Mouse (Mus musculus) liver, embryonic 11.5 days (tissue): ENCODE measurements around the gene Angel1. TPM values are rescaled to one million over a fixed set of nuclear protein-coding genes. Genes with fewer than 3 reads are reported as not detected.

Experiments
- ATAC-seq: fragments of 200-750 bp; cut with Nextera tagmentation; replicated peaks from 2 replicates; pipeline ENCODE4 v1.8.0; 2017; ENCODE audit warnings: moderate number of reproducible peaks, mild to moderate bottlenecking, moderate TSS enrichment, moderate library complexity; ENCODE audit not compliant: low FRiP score
- DNase-seq: peaks from one replicate; pipeline ENCODE4 v3.0.0-alpha.2; 2017; ENCODE audit warnings: low spot score
- H3K27ac ChIP-seq: fragments of 300-500 bp; sonication (generic); 2 replicates; pipeline ENCODE4 v1.5.1; 2014; ENCODE audit warnings: mild to moderate bottlenecking, low read depth, low read length, control low read depth
- H3K27me3 ChIP-seq: fragments of 300-500 bp; sonication (generic); replicated peaks from 2 replicates; pipeline ENCODE4 v1.6.1; 2014; ENCODE audit warnings: low read length, mixed read lengths; ENCODE audit not compliant: control insufficient read depth, insufficient read depth
- H3K36me3 ChIP-seq: fragments of 300-500 bp; sonication (generic); 2 replicates; pipeline ENCODE4 v1.6.1; 2014; ENCODE audit warnings: mild to moderate bottlenecking, low read length, moderate library complexity, mixed read lengths; ENCODE audit not compliant: control insufficient read depth, insufficient read depth
- H3K4me1 ChIP-seq: fragments of 300-500 bp; sonication (generic); replicated peaks from 2 replicates; pipeline ENCODE4 v1.6.1; 2014; ENCODE audit warnings: low read length, mixed read lengths; ENCODE audit not compliant: control insufficient read depth, insufficient read depth
- H3K4me2 ChIP-seq: fragments of 300-500 bp; sonication (generic); 2 replicates; pipeline ENCODE4 v1.6.1; 2014; ENCODE audit warnings: mild to moderate bottlenecking, control low read depth, moderate library complexity
- H3K4me3 ChIP-seq: fragments of 300-500 bp; sonication (generic); 2 replicates; pipeline ENCODE4 v1.5.1; 2014; ENCODE audit warnings: low read depth, low read length, control low read depth
- H3K9ac ChIP-seq: fragments of 300-500 bp; sonication (generic); 2 replicates; pipeline ENCODE4 v1.6.1; 2014; ENCODE audit warnings: low read depth, low read length, control low read depth
- H3K9me3 ChIP-seq: fragments of 300-500 bp; sonication (generic); 2 replicates; pipeline ENCODE4 v1.6.1; 2016; ENCODE audit warnings: low read length, inconsistent platforms, mixed read lengths; ENCODE audit not compliant: control insufficient read depth
- WGBS: fragments of 180-500 bp; shearing (Covaris S2); extraction: QIAGEN DNeasy Blood & Tissue Kit; methylation state at CpG from one replicate; pipeline ENCODE4 v1.1.7; 2014; 5-methylcytosine and 5-hydroxymethylcytosine counted together
- polyA plus RNA-seq: library from polyadenylated mRNA; unstranded; fragments of >200 nt; fragmentation: Nextera tagmentation; extraction: Ambion mirVana; gene quantifications from 2 replicates; pipeline ENCODE4 v1.2.1, GENCODE M21; 2014

The Angel1 gene
- polyA plus RNA-seq, 1 experiment from 2014 or later = 4.0 TPM

DNA sequence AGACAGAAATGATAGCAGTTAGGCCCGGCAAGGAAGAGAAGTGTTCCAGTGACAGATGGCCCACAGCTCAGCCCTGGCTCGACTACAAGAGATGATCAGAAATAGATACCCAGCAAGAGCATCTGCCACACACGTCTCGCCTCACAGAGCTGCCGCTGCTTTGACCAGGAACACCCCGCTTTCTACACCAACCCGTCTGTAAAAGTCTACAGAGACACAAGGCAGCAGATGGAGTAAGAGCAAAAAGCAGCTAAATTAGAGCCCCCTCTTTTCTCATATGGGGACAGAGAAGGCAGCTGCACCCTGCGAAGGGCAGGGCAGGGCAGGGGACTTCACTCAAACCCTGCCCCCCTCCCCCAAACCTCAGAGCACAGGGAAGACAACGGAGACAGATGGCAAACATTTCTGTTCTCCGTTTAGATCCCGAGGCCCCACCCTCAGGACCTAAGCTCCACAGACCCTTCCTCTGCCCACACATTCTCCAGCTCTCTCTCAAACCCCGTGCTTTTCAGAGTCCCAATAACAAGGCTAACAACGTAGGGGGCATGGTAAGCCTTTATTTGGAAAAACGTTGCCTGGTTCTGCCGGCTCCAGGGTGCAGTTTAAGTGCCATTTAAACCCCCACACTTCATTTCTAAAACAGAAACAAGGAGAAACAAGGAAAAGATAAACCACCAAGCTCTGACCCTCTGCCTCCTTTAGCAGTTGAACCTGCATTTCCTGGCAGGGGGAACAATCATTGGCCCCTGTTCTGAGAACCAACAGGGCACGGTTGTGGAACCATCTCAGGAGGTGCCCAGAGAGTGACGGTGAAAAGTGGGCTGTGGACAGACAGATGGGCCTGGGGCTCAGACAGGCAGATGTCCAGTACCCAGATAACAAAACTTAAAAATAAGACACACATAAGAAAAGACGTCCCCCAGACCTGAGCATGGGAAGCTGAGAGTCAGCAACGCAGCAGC, 26.0 kb downstream of the Angel1 start:
- Histone ChIP-seq H3K36me3 (0 out of 2 replicates have a peak, but pooled peaks cover 3% of the 10 kb centered on the region), H3K4me2 (no peak overlapping the region), H3K9ac (no peak overlapping the region), H3K4me3 (no peak overlapping the region), H3K4me1 (no peaks in the 10 kb centered on the region), H3K27ac (no peak overlapping the region), H3K27me3 (no peaks in the 10 kb centered on the region), H3K9me3 (no peaks in the 10 kb centered on the region)
- ATAC-seq (no peak), DNase-seq (no peak)
- WGBS = 43% methylated on average over 19 of the region's 19 CpGs

GRCm38 (mm10) chr12:86698537-86698936, 27.7 kb downstream of the Angel1 start:
- Histone ChIP-seq H3K9me3 (no peaks in the 10 kb centered on the region), H3K4me1 (no peaks in the 10 kb centered on the region), H3K4me2 (no peak overlapping the region), H3K9ac (no peak overlapping the region), H3K36me3 (0 out of 2 replicates have a peak, but pooled peaks cover 3% of the 10 kb centered on the region), H3K27me3 (no peaks in the 10 kb centered on the region), H3K4me3 (no peak overlapping the region), H3K27ac (no peak overlapping the region)
- ATAC-seq = no peak
- DNase-seq = no peak

DNA sequence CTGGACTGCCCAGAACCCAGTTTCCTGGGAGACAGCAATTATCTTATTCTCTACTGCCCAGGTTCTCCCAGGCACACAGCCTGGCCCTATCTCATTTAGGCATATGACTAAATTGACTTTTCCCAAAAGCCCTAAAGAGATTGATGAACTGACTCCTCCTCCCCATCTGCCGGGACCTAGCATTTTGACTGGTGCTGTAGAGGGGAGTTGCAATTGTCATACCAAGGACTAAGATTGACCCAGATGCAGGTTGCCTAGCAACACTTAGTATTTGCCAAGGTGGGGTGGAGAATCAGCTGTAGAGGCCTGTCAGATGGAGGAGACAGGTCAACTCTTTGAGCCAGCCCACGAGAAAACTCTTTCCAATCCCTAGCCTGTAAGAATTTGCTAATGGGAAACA, 28.3 kb downstream of the Angel1 start:
- WGBS = 82% methylated on average over 2 of the region's 2 CpGs

GRCm38 (mm10) chr12:86694441-86694840, 31.8 kb downstream of the Angel1 start:
- 79% methylated on average over 1 of the region's 1 CpGs for WGBS
- Histone ChIP-seq H3K9ac (no peak overlapping the region), H3K36me3 (0 out of 2 replicates have a peak, but pooled peaks cover 3% of the 10 kb centered on the region), H3K9me3 (no peaks in the 10 kb centered on the region), H3K4me1 (peaks cover 8% of the 10 kb centered on the region), H3K27me3 (no peaks in the 10 kb centered on the region), H3K4me2 (no peak overlapping the region), H3K27ac (no peak overlapping the region), H3K4me3 (no peak overlapping the region)
- DNase-seq (no peak), ATAC-seq (no peak)

More for the DNA sequence above, 28.3 kb downstream of the Angel1 start:
- Histone ChIP-seq H3K36me3 (0 out of 2 replicates have a peak, but pooled peaks cover 3% of the 10 kb centered on the region), H3K4me2 (no peak overlapping the region), H3K4me1 (no peaks in the 10 kb centered on the region), H3K9me3 (no peaks in the 10 kb centered on the region), H3K4me3 (no peak overlapping the region), H3K27me3 (no peaks in the 10 kb centered on the region), H3K9ac (no peak overlapping the region), H3K27ac (no peak overlapping the region)
- ATAC-seq (no peak), DNase-seq (no peak)

DNA sequence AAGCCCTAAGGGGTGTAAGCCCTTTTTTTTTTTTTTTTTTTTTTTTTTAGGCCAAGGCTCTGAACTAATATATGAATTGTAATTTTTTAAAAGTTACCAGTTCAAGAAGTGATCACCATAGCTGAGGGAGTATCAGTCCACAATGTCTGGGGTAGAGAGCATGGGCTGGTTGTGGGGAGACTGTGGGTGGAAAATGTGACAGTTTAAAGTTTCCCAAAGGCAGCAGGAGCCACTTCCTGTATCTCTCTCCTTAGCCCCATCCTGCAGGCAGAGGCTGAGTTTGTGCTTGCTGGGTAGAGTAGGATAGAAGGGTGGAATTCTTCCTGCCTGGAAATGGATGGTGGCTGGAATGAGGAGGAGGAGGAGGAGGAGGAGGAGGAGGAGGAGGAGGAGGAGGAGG, 32.9 kb downstream of the Angel1 start:
- H3K27me3 ChIP-seq = no peaks in the 10 kb centered on the region
- no peak overlapping the region for H3K4me3 ChIP-seq
- H3K9me3 ChIP-seq = no peaks in the 10 kb centered on the region
- ATAC-seq (no peak), DNase-seq (no peak)
- no peak overlapping the region for H3K27ac ChIP-seq
- no peak overlapping the region for H3K4me2 ChIP-seq
- H3K9ac ChIP-seq = no peak overlapping the region
- peaks cover 3% of the 10 kb centered on the region; the same call in 1 of the 2 replicates for H3K36me3 ChIP-seq
- peaks cover 8% of the 10 kb centered on the region for H3K4me1 ChIP-seq

GRCm38 (mm10) chr12:86692471-86693356, 33.5 kb downstream of the Angel1 start:
- DNase-seq = no peak
- Histone ChIP-seq H3K4me2 (no peak overlapping the region), H3K27me3 (no peaks in the 10 kb centered on the region), H3K9ac (no peak overlapping the region), H3K36me3 (peaks cover 3% of the 10 kb centered on the region; the same call in 1 of the 2 replicates), H3K9me3 (no peaks in the 10 kb centered on the region), H3K4me1 (peaks cover 8% of the 10 kb centered on the region), H3K4me3 (no peak overlapping the region), H3K27ac (no peak overlapping the region)
- 67% methylated on average over 5 of the region's 5 CpGs for WGBS
- ATAC-seq = no peak

DNA sequence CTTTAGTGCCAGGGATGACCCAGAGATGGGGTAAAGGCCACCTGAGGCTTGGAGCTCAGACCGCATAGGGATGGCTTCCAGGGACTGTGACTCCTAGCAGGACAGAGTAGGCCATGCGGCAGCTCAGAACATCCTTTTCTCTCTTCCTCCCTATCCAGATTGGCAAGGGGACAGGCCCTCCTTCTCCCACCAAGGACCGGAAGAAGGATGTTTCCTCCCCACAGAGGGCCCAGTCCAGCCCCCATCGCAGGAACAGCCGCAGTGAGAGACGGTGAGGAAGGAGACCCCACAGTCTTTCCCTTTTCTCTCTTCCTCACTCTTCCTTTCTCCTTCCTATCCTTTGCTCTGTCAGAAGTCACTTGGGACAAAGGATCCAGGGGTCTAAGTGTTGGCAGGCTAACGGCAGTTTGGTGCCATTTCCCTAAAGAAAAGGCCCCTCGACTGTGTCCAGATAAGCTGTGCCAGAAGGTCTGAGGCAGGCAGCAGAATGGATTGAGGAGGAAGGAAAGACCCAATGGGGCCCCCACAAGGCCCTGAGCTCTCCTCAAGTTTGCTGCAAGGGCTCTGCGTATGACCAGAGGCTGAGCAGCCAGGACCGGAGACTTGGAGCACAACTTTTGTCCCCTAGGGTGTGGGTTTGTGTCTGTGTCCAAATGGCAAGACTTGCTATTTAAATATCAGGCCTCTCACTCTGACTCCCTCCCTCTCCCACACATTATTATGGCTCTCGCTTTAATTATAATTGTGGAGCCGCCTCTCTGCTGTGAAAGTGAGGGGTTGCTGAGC, 35.4 kb downstream of the Angel1 start:
- H3K9me3 ChIP-seq = no peaks in the 10 kb centered on the region
- no peak overlapping the region for H3K4me2 ChIP-seq
- no peak overlapping the region for H3K4me3 ChIP-seq
- ATAC-seq = no peak
- peaks cover 23% of the 10 kb centered on the region for H3K4me1 ChIP-seq
- peak overlapping the region; percentile 32 for H3K27ac ChIP-seq
- no peak overlapping the region for H3K9ac ChIP-seq
- H3K27me3 ChIP-seq = no peaks in the 10 kb centered on the region
- H3K36me3 ChIP-seq = no peaks in the 10 kb centered on the region; the same call in 1 of the 2 replicates
- no peak for DNase-seq
- 56% methylated on average over 12 of the region's 12 CpGs for WGBS

- ATAC-seq (no peak), DNase-seq (no peak)
- no peak overlapping the region for H3K4me2 ChIP-seq
- H3K4me1 ChIP-seq = peaks cover 28% of the 10 kb centered on the region
- no peak overlapping the region for H3K9ac ChIP-seq
- no peaks in the 10 kb centered on the region for H3K9me3 ChIP-seq
- H3K36me3 ChIP-seq = no peaks in the 10 kb centered on the region; the same call in 1 of the 2 replicates
- 93% methylated on average over 27 of the region's 27 CpGs for WGBS
- no peaks in the 10 kb centered on the region for H3K27me3 ChIP-seq
- H3K4me3 ChIP-seq = no peak overlapping the region
- no peak overlapping the region; the same call in 1 of the 2 replicates for H3K27ac ChIP-seq
Measured at GRCm38 (mm10) chr12:86688917-86689316, 37.3 kb downstream of the Angel1 start.
